Mouse (Mus musculus): ENCODE data around the gene Adamts3.

DNA sequence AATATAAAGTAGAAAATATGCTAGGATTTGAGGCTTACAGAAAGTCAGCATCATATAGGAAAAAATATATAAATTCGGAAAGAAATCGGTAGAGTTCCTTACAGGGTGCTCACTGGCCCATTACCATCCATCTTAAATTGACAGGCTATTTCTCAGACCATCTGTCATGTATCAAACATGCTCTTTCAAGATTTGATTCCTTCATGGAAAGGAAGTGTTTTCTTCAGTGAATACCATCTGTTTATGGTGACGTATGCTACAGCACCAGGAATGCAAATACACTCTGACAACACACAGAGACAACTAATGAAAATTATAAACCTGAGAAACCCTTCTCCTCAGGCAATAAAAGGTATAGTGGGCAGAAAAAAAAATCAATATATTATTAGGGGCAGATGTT, 68.6 kb downstream of the Adamts3 start:
- no peak for TF ChIP-seq CTCF (IDR thresholded peaks at IDR 0.05; ENCODE audit: low read depth)
- no peak for TF ChIP-seq EP300 (IDR thresholded peaks at IDR 0.05; ENCODE audit: low read depth)

All from liver, embryonic 14.5 days (tissue).